Mouse (Mus musculus) testis, adult 2 months (tissue): Measurements from ENCODE around the gene Kmt5a.

Source experiments
- CTCF ChIP-seq: fragments of 200-500 bp; IDR thresholded peaks from 2 replicates; pipeline ENCODE4 v1.5.1; 2012; ENCODE audit warnings: low read depth, mild to moderate bottlenecking, inconsistent platforms, low read length, moderate library complexity; ENCODE audit not compliant: control insufficient read depth, insufficient read depth, insufficient replicate concordance
- POLR2A ChIP-seq: fragments of 200-500 bp; IDR thresholded peaks from 2 replicates; pipeline ENCODE4 v1.6.1; 2012; ENCODE audit warnings: low read depth, mild to moderate bottlenecking, inconsistent platforms, low read length, moderate library complexity; ENCODE audit not compliant: control insufficient read depth

- no peak for TF ChIP-seq POLR2A
- TF ChIP-seq CTCF = no peak
These were observed 17.0 kb downstream of the Kmt5a start for GRCm38 (mm10) chr5:124456762-124457161.
